Mouse (Mus musculus) thymus, adult 2 months (tissue): ENCODE data around the gene Rfx4.

Experiments
- CTCF ChIP-seq: fragments of 200-500 bp; IDR thresholded peaks from 2 replicates; pipeline ENCODE4 v1.5.1; 2012; ENCODE audit warnings: mild to moderate bottlenecking, control low read depth, low read length, moderate library complexity, borderline replicate concordance; ENCODE audit not compliant: control insufficient read depth, poor library complexity, insufficient read depth; ENCODE audit errors: extremely low read depth
- POLR2A ChIP-seq: fragments of 200-500 bp; IDR thresholded peaks from 2 replicates; pipeline ENCODE4 v1.6.1; 2012; ENCODE audit warnings: mild to moderate bottlenecking, low read length, control low read depth, moderate library complexity; ENCODE audit not compliant: control insufficient read depth, poor library complexity, insufficient read depth; ENCODE audit errors: extremely low read depth

- TF ChIP-seq CTCF: no peak
- no peak for TF ChIP-seq POLR2A
Observed at GRCm38 (mm10) chr10:84903742-84904141, 147.9 kb downstream of the Rfx4 start.
